In genomic region chr9:43708715-43709114, GRCm38 (mm10) we compare ENCODE assay signal across 8 mouse cellular contexts. TPM values are rescaled to one million over a fixed set of nuclear protein-coding genes. Genes with fewer than 3 reads are reported as not detected.
DNase-seq lines count a peak whose midpoint lies in the region.
"Had no signal": no experiment of that assay in that cellular context is flagged by ENCODE, and none has a peak within 500 bp of the region (broad histone marks: within the 10 kb centered on the region; RNA-seq: fewer than 3 reads in every experiment).

No protein-coding gene starts in this region.

- DNase-seq in layer of hippocampus, adult 9-11 months = peak; percentile 47
- no peak for DNase-seq in layer of hippocampus, adult 18-20 months (ENCODE audit: low spot score in 2 of 2)
- DNase-seq in adrenal gland, adult 8-10 months = peak; percentile 69
- peak; percentile 55 to 68 for DNase-seq in cerebellum, adult 18-20 months
- peak; percentile 24 for DNase-seq in gastrocnemius, postnatal 25 days
- DNase-seq in embryo, embryonic 9.5 days (ENCODE audit: extremely low spot score) = no peak
- DNase-seq in kidney, postnatal 25 days = no peak
- DNase-seq: thymus, postnatal 36 days had no signal

RNA-seq across cellular contexts. Expression of gene Nectin1, which starts 35.1 kb away (rescaled TPM):
- total RNA-seq in layer of hippocampus, adult 18-20 months (2021) = 10 to 100 TPM; 68.2 to 70.6 TPM
- 10 to 100 TPM; 39.3 to 61.3 (median 50.2) TPM for total RNA-seq in adrenal gland, adult 8-10 months (2022)
- 1 to 10 TPM; 2.1 to 2.6 TPM for total RNA-seq in gastrocnemius, postnatal 25 days (2021)

Comparison
In these comparisons a context has a peak if more than half of its experiments do, and no peak if none do; other contexts are left out.
1. DNase-seq: peak in layer of hippocampus, adult 9-11 months (single experiment), adrenal gland, adult 8-10 months (single experiment), cerebellum, adult 18-20 months (2 of 2) and gastrocnemius, postnatal 25 days (single experiment); none in layer of hippocampus, adult 18-20 months (0 of 2), embryo, embryonic 9.5 days (single experiment) and kidney, postnatal 25 days (0 of 2).
2. RNA of gene Nectin1, which starts 35.1 kb away (total RNA-seq): 68.2 to 70.6 TPM in layer of hippocampus, adult 18-20 months and 39.3 to 61.3 TPM in adrenal gland, adult 8-10 months; 2.1 to 2.6 TPM in gastrocnemius, postnatal 25 days; every median in the first group is over 10 times any median in the second.